Mouse (Mus musculus) G1E (cell line): ENCODE measurements around the gene Efna4. TPM values are rescaled to one million over a fixed set of nuclear protein-coding genes. Genes with fewer than 3 reads are reported as not detected.

Source experiments
- ATAC-seq: 2 replicates; pipeline ENCODE4 v1.8.0; 2016; ENCODE audit warnings: mild to moderate bottlenecking; ENCODE audit not compliant: insufficient number of reproducible peaks, poor library complexity, low FRiP score, severe bottlenecking; ENCODE audit errors: extremely low read depth
- DNase-seq: peaks from one replicate; pipeline ENCODE4 v3.0.0; 2012; ENCODE audit warnings: low spot score
- H3K27me3 ChIP-seq: 2 replicates; pipeline ENCODE4 v1.6.1; 2012; ENCODE audit warnings: mild to moderate bottlenecking, low read length, inconsistent platforms; ENCODE audit not compliant: insufficient read depth
- H3K36me3 ChIP-seq: replicated peaks from 2 replicates; pipeline ENCODE3; 2012; ENCODE audit warnings: mild to moderate bottlenecking, inconsistent platforms
- H3K4me1 ChIP-seq: 2 replicates; pipeline ENCODE4 v1.6.1; 2012; ENCODE audit warnings: low read depth, low read length, inconsistent platforms, mixed read lengths; ENCODE audit not compliant: insufficient read depth
- H3K4me3 ChIP-seq: 2 replicates; pipeline ENCODE4 v1.5.1; 2012; ENCODE audit warnings: low read depth, mild to moderate bottlenecking, inconsistent platforms, low read length, moderate library complexity, mixed read lengths
- H3K9me3 ChIP-seq: replicated peaks from 2 replicates; pipeline ENCODE4 v1.6.1; 2012; ENCODE audit warnings: inconsistent platforms
- CTCF ChIP-seq: IDR thresholded peaks from 2 replicates; pipeline ENCODE4 v1.5.1; 2012; ENCODE audit warnings: low read depth, low read length, inconsistent platforms, mixed read lengths
- GATA1 ChIP-seq: IDR thresholded peaks from 2 replicates; pipeline ENCODE4 v1.6.1; 2012; ENCODE audit warnings: borderline replicate concordance, low read length, inconsistent platforms, mixed read lengths
- GATA2 ChIP-seq: IDR thresholded peaks from 2 replicates; pipeline ENCODE4 v1.6.1; 2012; ENCODE audit warnings: low read depth, low read length, inconsistent platforms, borderline replicate concordance
- POLR2AphosphoS5 ChIP-seq: IDR thresholded peaks from 2 replicates; pipeline ENCODE4 v1.6.1; 2012; ENCODE audit warnings: low read depth, low read length, inconsistent platforms; ENCODE audit not compliant: insufficient replicate concordance
- TAL1 ChIP-seq: conservative IDR thresholded peaks from 2 replicates; pipeline ENCODE4 v1.6.1; 2012; ENCODE audit warnings: low read depth, low read length, inconsistent platforms, mixed read lengths
- polyA plus RNA-seq: library from polyadenylated mRNA; stranded (reverse); fragments of >175 nt; gene quantifications from 2 replicates; pipeline ENCODE4 v1.2.3, GENCODE M21; 2012
- total RNA-seq, 2 experiments: library from RNA; stranded (forward) in 1 of 2; stranded (reverse) in 1 of 2; fragments of 200-1000 nt in 1 of 2; fragments of >200 nt in 1 of 2; fragmentation: Nextera tagmentation in 1 of 2; gene quantifications; 2 replicates each; pipeline ENCODE4 v1.2.3; 2014 to 2017

The Efna4 gene
- total and polyA plus RNA-seq, 3 experiments: not detected

GRCm38 (mm10) chr3:89314791-89315190 lies 23.0 kb downstream of the Efna4 start:
- TF ChIP-seq GATA2 (no peak), CTCF (no peak), TAL1 (no peak), GATA1 (no peak), POLR2AphosphoS5 (no peak)
- H3K27me3 ChIP-seq: peaks cover 67% of the 10 kb centered on the region
- H3K36me3 ChIP-seq: no peaks in the 10 kb centered on the region
- H3K4me3 ChIP-seq: no peak overlapping the region
- no peak for ATAC-seq
- DNase-seq: no peak
- peaks cover 7% of the 10 kb centered on the region for H3K4me1 ChIP-seq
- H3K9me3 ChIP-seq: no peaks in the 10 kb centered on the region

GRCm38 (mm10) chr3:89314340-89314739 lies 23.5 kb downstream of the Efna4 start:
- TF ChIP-seq TAL1 (no peak), POLR2AphosphoS5 (no peak), GATA1 (no peak), CTCF (no peak), GATA2 (no peak)
- Histone ChIP-seq H3K4me3 (no peak overlapping the region), H3K4me1 (peaks cover 7% of the 10 kb centered on the region), H3K9me3 (no peaks in the 10 kb centered on the region), H3K36me3 (no peaks in the 10 kb centered on the region), H3K27me3 (peaks cover 62% of the 10 kb centered on the region)
- DNase-seq (no peak), ATAC-seq (no peak)

- DNase-seq: peak; percentile 69
- Histone ChIP-seq H3K4me3 (no peak overlapping the region), H3K4me1 (no peaks in the 10 kb centered on the region), H3K27me3 (peaks cover 51% of the 10 kb centered on the region), H3K36me3 (no peaks in the 10 kb centered on the region), H3K9me3 (no peaks in the 10 kb centered on the region)
- no peak; the same call in 1 of the 2 replicates for ATAC-seq
- TF ChIP-seq POLR2AphosphoS5: no peak
- no peak for TF ChIP-seq GATA1
- no peak for TF ChIP-seq TAL1
- TF ChIP-seq CTCF: peak; percentile 73
- no peak for TF ChIP-seq GATA2
These were observed 29.7 kb downstream of the Efna4 start for GRCm38 (mm10) chr3:89308089-89308488.

GRCm38 (mm10) chr3:89305551-89306325 lies 32.1 kb downstream of the Efna4 start:
- no peak for DNase-seq
- no peaks in the 10 kb centered on the region for H3K36me3 ChIP-seq
- H3K4me1 ChIP-seq: no peaks in the 10 kb centered on the region
- H3K9me3 ChIP-seq: no peaks in the 10 kb centered on the region
- TF ChIP-seq POLR2AphosphoS5: no peak
- no peak for TF ChIP-seq TAL1
- no peak for TF ChIP-seq GATA1
- no peak for TF ChIP-seq GATA2
- H3K4me3 ChIP-seq: no peak overlapping the region
- H3K27me3 ChIP-seq: peaks cover 40% of the 10 kb centered on the region
- no peak for ATAC-seq

GRCm38 (mm10) chr3:89305105-89305504 lies 32.7 kb downstream of the Efna4 start:
- ATAC-seq (no peak), DNase-seq (no peak)
- no peaks in the 10 kb centered on the region for H3K36me3 ChIP-seq
- H3K9me3 ChIP-seq: no peaks in the 10 kb centered on the region
- no peak overlapping the region for H3K4me3 ChIP-seq
- no peaks in the 10 kb centered on the region for H3K4me1 ChIP-seq
- peaks cover 41% of the 10 kb centered on the region for H3K27me3 ChIP-seq
- TF ChIP-seq TAL1 (no peak), POLR2AphosphoS5 (no peak)

- H3K36me3 ChIP-seq: no peaks in the 10 kb centered on the region
- ATAC-seq (no peak), DNase-seq (no peak)
- H3K4me1 ChIP-seq: no peaks in the 10 kb centered on the region
- peaks cover 45% of the 10 kb centered on the region for H3K27me3 ChIP-seq
- no peak overlapping the region for H3K4me3 ChIP-seq
- no peaks in the 10 kb centered on the region for H3K9me3 ChIP-seq
- TF ChIP-seq TAL1 (no peak), CTCF (no peak), POLR2AphosphoS5 (no peak), GATA1 (no peak), GATA2 (no peak)
These were observed 33.4 kb downstream of the Efna4 start for GRCm38 (mm10) chr3:89304440-89304839.
